8 mouse cellular contexts compared by ENCODE assay signal in genomic region chr7:78791359-78792222, GRCm38 (mm10). TPM values are rescaled to one million over a fixed set of nuclear protein-coding genes. Genes with fewer than 3 reads are reported as not detected.
DNase-seq lines count a peak whose midpoint lies in the region; ATAC-seq and TF ChIP-seq lines count a peak whose summit lies in the region.

No protein-coding gene starts in this region.

- H3K4me1 ChIP-seq in liver, embryonic 14.5 days (replicated peaks; ENCODE audit: control insufficient read depth in 2 of 2, insufficient read depth in 2 of 2, low read length in 1 of 2): peaks cover 16 to 22% of the 10 kb centered on the region in 2 experiments
- H3K4me1 ChIP-seq in neural tube, embryonic 11.5 days (ENCODE audit: control insufficient read depth, insufficient read depth, low read length): no peaks in the 10 kb centered on the region

- CTCF ChIA-PET in Patski (lab: Charles Lee): interaction anchor here (0.7 to 2.9 kb wide), 8 partner anchors 13 to 133 kb away, joined by 3 to 18 read pairs (median 4); no protein-coding TSS in a partner anchor

- no peak overlapping the region for H3K27ac ChIP-seq in liver, embryonic 14.5 days
- no peak overlapping the region for H3K27ac ChIP-seq in neural tube, embryonic 11.5 days (ENCODE audit: low read depth, low read length)

- H3K9me3 ChIP-seq in liver, embryonic 14.5 days (ENCODE audit: control insufficient read depth, low read length): no peaks in the 10 kb centered on the region
- H3K9me3 ChIP-seq in neural tube, embryonic 11.5 days (ENCODE audit: control insufficient read depth, low read length): no peaks in the 10 kb centered on the region

- in situ Hi-C loops in Patski (cut with MboI; ENCODE audit: low pct_unique_long_range_greater_than_20kb): loop anchor here (5.0 kb wide), 2 partner anchors 101 to 291 kb away; no protein-coding TSS in a partner anchor

- POLR2A ChIA-PET in Patski (lab: Charles Lee): interaction anchor here (0.6 kb wide), 1 partner anchor 1236 kb away, joined by 3 read pairs; no protein-coding TSS in a partner anchor

- no peak for DNase-seq in Patski (ENCODE audit: low read depth, low spot score)
- peak; percentile 71 for DNase-seq in kidney, postnatal 14 days
- DNase-seq in liver, embryonic 14.5 days (ENCODE audit: low read depth in 3 of 3, low spot score in 3 of 3): peak; percentile 45 to 53 (median 49)
- DNase-seq in neural tube, embryonic 11.5 days (ENCODE audit: low spot score): peak; percentile 66
- DNase-seq in right cerebral cortex, postnatal 36 days (ENCODE audit: low spot score in 2 of 2): no peak

- H3K9ac ChIP-seq in liver, embryonic 14.5 days (replicated peaks): no peak overlapping the region
- no peak overlapping the region for H3K9ac ChIP-seq in neural tube, embryonic 11.5 days (ENCODE audit: low read length)

- TF ChIP-seq EP300 in liver, embryonic 14.5 days (IDR thresholded peaks at IDR 0.05; ENCODE audit: low read depth): no peak

- no peak overlapping the region for H3K4me3 ChIP-seq in liver, embryonic 14.5 days (ENCODE audit: insufficient read depth in 1 of 2, low read depth in 2 of 2, low read length in 2 of 2)
- no peak overlapping the region for H3K4me3 ChIP-seq in neural tube, embryonic 11.5 days (ENCODE audit: low read depth, low read length)

- peak; percentile 93 for ATAC-seq in CD4-positive, CD25-positive, alpha-beta regulatory T cell, adult 4 months
- ATAC-seq in Patski: peak; percentile 83
- ATAC-seq in common myeloid progenitor, adult 5-6 weeks (replicated peaks; ENCODE audit: low read depth, poor library complexity, severe bottlenecking): peak; percentile 79
- peak; percentile 89 for ATAC-seq in granulocyte monocyte progenitor cell, adult 5-6 weeks (replicated peaks; ENCODE audit: poor library complexity, severe bottlenecking)
- ATAC-seq in liver, embryonic 14.5 days (ENCODE audit: insufficient read depth): peak; percentile 60; the same call in 1 of the 2 replicates
- peak; percentile 67; the same call in 1 of the 2 replicates for ATAC-seq in neural tube, embryonic 11.5 days (ENCODE audit: insufficient read depth, low FRiP score, low TSS enrichment)

- no peaks in the 10 kb centered on the region for H3K27me3 ChIP-seq in Patski
- H3K27me3 ChIP-seq in liver, embryonic 14.5 days (ENCODE audit: control insufficient read depth, insufficient read depth, low read length): no peaks in the 10 kb centered on the region
- H3K27me3 ChIP-seq in neural tube, embryonic 11.5 days (ENCODE audit: control insufficient read depth, insufficient read depth, low read length): no peaks in the 10 kb centered on the region

- no peak overlapping the region for H3K4me2 ChIP-seq in liver, embryonic 14.5 days (ENCODE audit: low read depth)
- no peak overlapping the region for H3K4me2 ChIP-seq in neural tube, embryonic 11.5 days (ENCODE audit: low read depth)

- peak; percentile 87 for TF ChIP-seq CTCF in Patski (IDR thresholded peaks at IDR 0.05)
- peak; percentile 94 for TF ChIP-seq CTCF in liver, embryonic 14.5 days (IDR thresholded peaks at IDR 0.05; ENCODE audit: low read depth)

- WGBS in liver, embryonic 14.5 days (ENCODE audit: insufficient replicate concordance): 78% methylated on average over 15 of the region's 15 CpGs
- 86% methylated on average over 15 of the region's 15 CpGs for WGBS in neural tube, embryonic 11.5 days

- peaks cover 14% of the 10 kb centered on the region for H3K36me3 ChIP-seq in liver, embryonic 14.5 days (replicated peaks; ENCODE audit: control insufficient read depth, insufficient read depth, low read depth)
- 0 out of 2 replicates have a peak, but pooled peaks cover 3% of the 10 kb centered on the region for H3K36me3 ChIP-seq in neural tube, embryonic 11.5 days (ENCODE audit: control insufficient read depth, insufficient read depth, low read length)

RNA-seq across cellular contexts. Expression of gene Mrpl46, which starts 8.3 kb away (rescaled TPM):
- 10 to 100 TPM; 73.4 to 76.6 TPM for polyA plus RNA-seq in CD4-positive, CD25-positive, alpha-beta regulatory T cell, adult 4 months (2017; shearing (Covaris generic))
- polyA plus RNA-seq in Patski (2021): 66.1 TPM
- 30.0 and 40.9 TPM in 2 replicates for total RNA-seq in common myeloid progenitor, adult 5-6 weeks (2017)
- 30.9 and 37.6 TPM in 2 replicates for total RNA-seq in granulocyte monocyte progenitor cell, adult 5-6 weeks (2014; fragmentation: Nextera tagmentation)
- 58.0 and 60.1 TPM in 2 replicates for total RNA-seq in granulocyte monocyte progenitor cell, adult 5-6 weeks (2017)
- polyA plus RNA-seq in liver, embryonic 14.5 days (2012; rRNA removed): 16.3 and 22.4 TPM in 2 replicates
- polyA plus RNA-seq in liver, embryonic 14.5 days (2014; fragmentation: Nextera tagmentation; extraction: Ambion mirVana): 52.9 and 55.1 TPM in 2 replicates
- 65.6 and 66.9 TPM in 2 replicates for polyA plus RNA-seq in neural tube, embryonic 11.5 days (2014; fragmentation: Nextera tagmentation; extraction: Ambion mirVana)

RNA-seq across cellular contexts. Expression of gene Mrps11, which starts 8.7 kb away (rescaled TPM):
- polyA plus RNA-seq in CD4-positive, CD25-positive, alpha-beta regulatory T cell, adult 4 months (2017; shearing (Covaris generic)): 10 to 100 TPM; 50.9 to 51.7 TPM
- 105 TPM for polyA plus RNA-seq in Patski (2021)
- total RNA-seq in common myeloid progenitor, adult 5-6 weeks (2017): 30.1 and 44.8 TPM in 2 replicates
- 40.4 and 49.9 TPM in 2 replicates for total RNA-seq in granulocyte monocyte progenitor cell, adult 5-6 weeks (2014; fragmentation: Nextera tagmentation)
- total RNA-seq in granulocyte monocyte progenitor cell, adult 5-6 weeks (2017): 32.4 and 35.7 TPM in 2 replicates
- 41.3 and 45.2 TPM in 2 replicates for polyA plus RNA-seq in liver, embryonic 14.5 days (2012; rRNA removed)
- 40.8 and 46.3 TPM in 2 replicates for polyA plus RNA-seq in liver, embryonic 14.5 days (2014; fragmentation: Nextera tagmentation; extraction: Ambion mirVana)
- polyA plus RNA-seq in neural tube, embryonic 11.5 days (2014; fragmentation: Nextera tagmentation; extraction: Ambion mirVana): 83.6 and 88.1 TPM in 2 replicates

RNA-seq across cellular contexts. Expression of gene Ntrk3, which starts 53.8 kb away (rescaled TPM):
- 10 to 100 TPM in 1 of 2 experiments, 1 to 10 TPM in 1; 7.9 to 13.4 TPM for polyA plus RNA-seq in CD4-positive, CD25-positive, alpha-beta regulatory T cell, adult 4 months (2017; shearing (Covaris generic))
- 13.7 TPM for polyA plus RNA-seq in Patski (2021)
- total RNA-seq in common myeloid progenitor, adult 5-6 weeks (2017): not detected in 2 replicates
- total RNA-seq in granulocyte monocyte progenitor cell, adult 5-6 weeks (2014; fragmentation: Nextera tagmentation): not detected in 2 replicates
- total RNA-seq in granulocyte monocyte progenitor cell, adult 5-6 weeks (2017): not detected in 2 replicates
- polyA plus RNA-seq in liver, embryonic 14.5 days (2012; rRNA removed): 0.25 and 0.50 TPM in 2 replicates
- 0.03 and 0.14 TPM in 2 replicates for polyA plus RNA-seq in liver, embryonic 14.5 days (2014; fragmentation: Nextera tagmentation; extraction: Ambion mirVana)
- polyA plus RNA-seq in neural tube, embryonic 11.5 days (2014; fragmentation: Nextera tagmentation; extraction: Ambion mirVana): 11.2 and 12.3 TPM in 2 replicates

RNA-seq across cellular contexts. Expression of gene Det1, which starts 55.5 kb away (rescaled TPM):
- 10 to 100 TPM; 18.5 to 24.1 TPM for polyA plus RNA-seq in CD4-positive, CD25-positive, alpha-beta regulatory T cell, adult 4 months (2017; shearing (Covaris generic))
- 10.9 TPM for polyA plus RNA-seq in Patski (2021)
- 16.2 and 17.6 TPM in 2 replicates for total RNA-seq in common myeloid progenitor, adult 5-6 weeks (2017)
- total RNA-seq in granulocyte monocyte progenitor cell, adult 5-6 weeks (2014; fragmentation: Nextera tagmentation): 17.2 and 22.5 TPM in 2 replicates
- 12.3 and 17.9 TPM in 2 replicates for total RNA-seq in granulocyte monocyte progenitor cell, adult 5-6 weeks (2017)
- 6.3 and 7.0 TPM in 2 replicates for polyA plus RNA-seq in liver, embryonic 14.5 days (2012; rRNA removed)
- polyA plus RNA-seq in liver, embryonic 14.5 days (2014; fragmentation: Nextera tagmentation; extraction: Ambion mirVana): 6.9 and 7.6 TPM in 2 replicates
- polyA plus RNA-seq in neural tube, embryonic 11.5 days (2014; fragmentation: Nextera tagmentation; extraction: Ambion mirVana): 22.0 and 22.2 TPM in 2 replicates

Comparison
In these comparisons a context has a peak if more than half of its experiments do, and no peak if none do; other contexts are left out.
1. DNase-seq: peak in kidney, postnatal 14 days (single experiment), liver, embryonic 14.5 days (3 of 3) and neural tube, embryonic 11.5 days (single experiment); none in Patski (single experiment) and right cerebral cortex, postnatal 36 days (0 of 2).
2. Peak in every context shown above with its lines, with median percentiles within 50 percentile points of each other: ATAC-seq.